Mouse (Mus musculus) neural tube, embryonic 13.5 days (tissue): ENCODE results near the gene Cnksr3. TPM values are rescaled to one million over a fixed set of nuclear protein-coding genes. Genes with fewer than 3 reads are reported as not detected.

Experiments
- ATAC-seq: fragments of 200-750 bp; cut with Nextera tagmentation; 2 replicates; pipeline ENCODE4 v1.8.0; 2017; ENCODE audit warnings: low read depth, mild to moderate bottlenecking, moderate TSS enrichment, moderate library complexity
- H3K27ac ChIP-seq: fragments of 300-500 bp; sonication (generic); replicated peaks from 2 replicates; pipeline ENCODE4 v1.5.1; 2015; ENCODE audit warnings: moderate library complexity, mild to moderate bottlenecking, inconsistent platforms
- H3K27me3 ChIP-seq: fragments of 300-500 bp; sonication (generic); 2 replicates; pipeline ENCODE4 v1.6.1; 2015; ENCODE audit warnings: mild to moderate bottlenecking, inconsistent platforms
- H3K36me3 ChIP-seq: fragments of 300-500 bp; sonication (generic); 2 replicates; pipeline ENCODE4 v1.6.1; 2015; ENCODE audit warnings: mild to moderate bottlenecking, inconsistent platforms
- H3K4me1 ChIP-seq: fragments of 300-500 bp; sonication (generic); replicated peaks from 2 replicates; pipeline ENCODE4 v1.6.1; 2015; ENCODE audit warnings: inconsistent platforms
- H3K4me2 ChIP-seq: fragments of 300-500 bp; sonication (generic); 2 replicates; pipeline ENCODE4 v1.6.1; 2015; ENCODE audit warnings: inconsistent platforms, mild to moderate bottlenecking, moderate library complexity
- H3K4me3 ChIP-seq: fragments of 300-500 bp; sonication (generic); 2 replicates; pipeline ENCODE4 v1.5.1; 2015; ENCODE audit warnings: mild to moderate bottlenecking, inconsistent platforms
- H3K9ac ChIP-seq: fragments of 300-500 bp; sonication (generic); 2 replicates; pipeline ENCODE4 v1.6.1; 2015; ENCODE audit warnings: moderate library complexity, mild to moderate bottlenecking, inconsistent platforms
- H3K9me3 ChIP-seq: fragments of 300-500 bp; sonication (generic); 2 replicates; pipeline ENCODE4 v1.6.1; 2016; ENCODE audit warnings: inconsistent platforms
- WGBS: fragments of 180-500 bp; shearing (Covaris S2); methylation state at CpG from one replicate; pipeline ENCODE4 v1.1.7; 2015; 5-methylcytosine and 5-hydroxymethylcytosine counted together
- polyA plus RNA-seq: library from polyadenylated mRNA; unstranded; fragments of >200 nt; fragmentation: Nextera tagmentation; extraction: Ambion mirVana; gene quantifications from 2 replicates; pipeline ENCODE4 v1.2.1, GENCODE M21; 2015

Cnksr3 gene
- 2.6 and 3.7 TPM in 2 replicates for polyA plus RNA-seq

GRCm38 (mm10) chr10:7211696-7212482 is at the start of gene Cnksr3:
Gene Cnksr3, minus strand, starts transcription at chr10:7212237.
- Histone ChIP-seq H3K4me1 (peaks cover 20% of the 10 kb centered on the region), H3K36me3 (no peaks in the 10 kb centered on the region), H3K9me3 (no peaks in the 10 kb centered on the region), H3K27ac (peak within 1 kb of the TSS; percentile 71), H3K4me2 (peak within 1 kb of the TSS; percentile 98), H3K4me3 (peak within 1 kb of the TSS; percentile 80), H3K9ac (peak within 1 kb of the TSS; percentile 78), H3K27me3 (peaks cover 3% of the 10 kb centered on the region)
- whole genome bisulfite sequencing: under 1% methylated on average over 74 of the region's 74 CpGs
- ATAC-seq: peak; percentile 93

DNA sequence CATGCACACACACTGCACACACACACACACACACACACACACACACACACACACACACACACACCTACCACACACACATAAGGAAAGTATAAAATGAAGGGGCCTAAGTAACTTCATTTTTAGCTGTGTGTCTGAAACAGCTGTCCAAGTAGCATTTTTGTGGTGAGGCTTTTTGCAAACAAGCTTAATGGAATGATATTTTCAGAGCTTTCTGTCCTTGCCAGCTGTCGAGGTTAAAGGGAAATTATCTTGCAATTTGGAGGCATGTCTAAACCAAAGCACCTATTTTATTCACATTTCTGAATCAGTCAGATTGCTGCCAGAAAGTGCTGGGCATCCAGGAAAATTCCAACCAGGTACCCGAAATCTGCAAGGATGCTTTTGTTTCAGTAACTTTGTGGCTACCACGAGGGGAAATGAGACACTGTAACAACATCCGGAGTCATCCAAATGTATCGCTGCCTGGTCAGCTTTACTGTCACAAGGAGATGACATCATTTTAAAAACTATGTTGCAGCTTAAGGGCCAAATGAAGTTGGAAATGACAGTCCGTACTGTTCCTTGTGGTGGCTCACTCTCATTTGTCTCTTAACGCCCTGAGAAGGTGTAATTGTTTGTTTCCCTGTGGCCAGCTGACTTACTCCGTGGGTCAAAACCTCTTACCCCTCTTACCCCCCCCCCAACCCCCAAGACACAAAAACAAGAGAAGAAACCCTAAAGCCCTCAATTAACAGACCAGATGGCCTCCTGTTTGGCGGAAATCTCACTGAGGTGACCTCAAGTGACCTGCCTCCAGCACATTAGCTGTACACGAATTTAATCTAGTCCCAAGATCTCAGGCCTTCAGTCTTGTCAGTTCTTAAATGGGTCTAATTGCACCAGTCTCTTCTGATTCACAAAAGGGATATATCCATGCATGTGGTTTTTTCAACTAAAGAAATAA is 48.4 kb upstream of the Cnksr3 start:
- Histone ChIP-seq H3K27me3 (no peaks in the 10 kb centered on the region), H3K4me2 (no peak overlapping the region), H3K36me3 (no peaks in the 10 kb centered on the region), H3K27ac (no peak overlapping the region), H3K9ac (no peak overlapping the region), H3K9me3 (no peaks in the 10 kb centered on the region), H3K4me3 (no peak overlapping the region), H3K4me1 (peaks cover 4% of the 10 kb centered on the region)
- 55% methylated on average over 10 of the region's 10 CpGs for WGBS
- ATAC-seq: no peak

DNA sequence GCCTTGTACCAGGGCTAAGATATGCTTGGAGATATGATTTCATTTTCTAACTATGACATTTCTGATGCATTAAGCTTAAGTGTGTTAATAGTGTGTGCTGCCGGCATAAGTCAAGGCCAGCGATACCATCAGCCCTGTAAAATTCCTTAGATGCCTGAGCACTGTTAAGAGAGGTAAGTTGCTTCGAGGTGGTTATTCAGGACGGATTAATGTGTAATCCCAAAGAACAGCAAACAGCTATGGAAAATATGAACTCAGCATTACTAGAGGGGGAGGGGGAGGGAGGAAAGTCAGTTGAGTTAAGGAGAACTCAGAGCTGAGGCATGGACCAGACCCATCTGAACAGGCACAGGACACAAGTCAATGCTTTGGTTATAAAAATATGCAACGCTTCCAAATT is 46.6 kb upstream of the Cnksr3 start:
- H3K9me3 ChIP-seq: no peaks in the 10 kb centered on the region
- no peak overlapping the region for H3K9ac ChIP-seq
- no peaks in the 10 kb centered on the region for H3K4me1 ChIP-seq
- no peaks in the 10 kb centered on the region for H3K27me3 ChIP-seq
- ATAC-seq: no peak
- no peak overlapping the region for H3K4me2 ChIP-seq
- H3K27ac ChIP-seq: no peak overlapping the region
- H3K36me3 ChIP-seq: no peaks in the 10 kb centered on the region
- WGBS: 89% methylated on average over 5 of the region's 5 CpGs
- H3K4me3 ChIP-seq: no peak overlapping the region

- no peak overlapping the region for H3K27ac ChIP-seq
- no peak overlapping the region for H3K9ac ChIP-seq
- no peaks in the 10 kb centered on the region for H3K9me3 ChIP-seq
- WGBS: 75% methylated on average over 2 of the region's 2 CpGs
- no peaks in the 10 kb centered on the region for H3K36me3 ChIP-seq
- H3K4me3 ChIP-seq: no peak overlapping the region
- H3K4me2 ChIP-seq: no peak overlapping the region
- no peaks in the 10 kb centered on the region for H3K27me3 ChIP-seq
- no peak for ATAC-seq
- no peaks in the 10 kb centered on the region for H3K4me1 ChIP-seq
These were observed 38.4 kb upstream of the Cnksr3 start for GRCm38 (mm10) chr10:7250455-7250854.

DNA sequence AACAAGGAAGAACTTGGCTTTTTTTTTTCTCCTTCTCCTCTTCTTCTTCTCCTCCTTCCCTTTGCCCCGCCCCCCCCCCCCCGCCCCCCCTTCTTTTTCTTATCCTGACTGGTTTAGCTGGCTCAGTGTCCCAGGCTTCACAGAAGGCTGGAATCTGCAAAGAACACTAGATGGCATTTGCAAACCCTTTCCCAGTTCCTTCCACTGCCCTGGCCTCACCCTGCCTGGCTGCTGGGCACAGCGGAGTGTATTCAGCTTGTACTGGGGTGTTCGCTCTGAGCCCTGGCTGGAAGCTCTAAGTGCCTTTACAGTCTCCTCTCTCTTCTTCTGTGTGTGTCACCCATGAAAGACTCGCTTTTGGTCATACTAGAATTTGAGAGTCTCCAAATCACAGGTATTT is 22.6 kb upstream of the Cnksr3 start:
- Histone ChIP-seq H3K4me1 (no peaks in the 10 kb centered on the region), H3K4me3 (no peak overlapping the region), H3K9ac (no peak overlapping the region), H3K4me2 (no peak overlapping the region), H3K9me3 (no peaks in the 10 kb centered on the region), H3K27me3 (no peaks in the 10 kb centered on the region), H3K36me3 (no peaks in the 10 kb centered on the region), H3K27ac (no peak overlapping the region)
- WGBS: 18% methylated on average over 5 of the region's 5 CpGs
- ATAC-seq: no peak

DNA sequence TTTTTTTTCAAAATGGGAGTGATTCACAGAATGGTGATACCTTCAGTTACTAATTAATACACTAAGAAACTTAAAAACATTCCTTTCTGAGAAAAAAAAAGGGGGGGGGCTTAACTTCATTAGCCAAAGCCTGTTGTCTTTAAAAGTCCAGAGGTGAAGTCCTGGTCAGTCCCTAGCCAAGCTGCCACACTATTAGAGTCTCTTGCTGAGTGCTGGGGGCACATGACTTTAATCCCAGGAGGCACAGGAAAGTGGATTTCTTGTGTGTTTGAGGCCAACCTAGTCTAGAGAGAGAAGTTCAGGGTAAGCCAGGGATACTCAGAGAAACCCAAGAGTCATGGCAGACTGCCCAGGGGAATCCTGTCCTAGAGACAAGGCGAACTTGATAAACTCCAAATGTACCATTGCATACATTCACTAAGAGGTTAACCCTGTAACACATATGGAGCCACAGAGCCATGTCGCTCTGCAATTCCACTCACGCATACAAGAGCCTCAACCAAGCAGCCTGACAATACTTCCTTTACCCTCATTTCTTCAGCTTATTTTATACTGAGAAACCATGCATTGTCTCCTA is 5.6 kb upstream of the Cnksr3 start:
- no peak overlapping the region for H3K27ac ChIP-seq
- no peaks in the 10 kb centered on the region for H3K36me3 ChIP-seq
- no peak for ATAC-seq
- H3K4me3 ChIP-seq: no peak overlapping the region
- no peak overlapping the region for H3K4me2 ChIP-seq
- WGBS: 90% methylated on average over 3 of the region's 3 CpGs
- H3K9me3 ChIP-seq: no peaks in the 10 kb centered on the region
- H3K4me1 ChIP-seq: peaks cover 4% of the 10 kb centered on the region
- H3K27me3 ChIP-seq: peaks cover 3% of the 10 kb centered on the region; the same call in 1 of the 2 replicates
- H3K9ac ChIP-seq: no peak overlapping the region

DNA sequence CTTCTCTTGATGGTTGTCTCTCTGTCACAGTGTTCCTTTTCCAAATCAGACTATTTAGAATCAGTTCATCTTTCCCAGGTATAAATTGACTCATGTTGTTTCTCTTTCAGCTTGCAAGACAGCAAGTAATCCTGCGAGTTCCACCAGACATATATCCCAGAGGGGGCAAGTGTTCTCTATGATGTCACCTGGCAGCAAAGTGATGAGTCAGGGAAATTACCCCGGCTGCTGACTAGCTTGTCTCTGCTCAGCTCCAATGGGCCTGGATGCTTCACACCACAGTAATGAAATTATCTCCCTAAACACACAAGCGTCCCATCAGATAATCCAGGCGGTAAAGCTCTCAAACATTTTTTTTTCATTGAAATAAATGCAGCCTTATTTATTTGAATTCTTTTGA is 2.7 kb upstream of the Cnksr3 start:
- no peak overlapping the region for H3K4me3 ChIP-seq
- WGBS: 77% methylated on average over 4 of the region's 4 CpGs
- no peak overlapping the region for H3K9ac ChIP-seq
- no peak for ATAC-seq
- H3K27me3 ChIP-seq: peaks cover 3% of the 10 kb centered on the region
- no peak overlapping the region for H3K27ac ChIP-seq
- peaks cover 20% of the 10 kb centered on the region for H3K4me1 ChIP-seq
- no peak overlapping the region for H3K4me2 ChIP-seq
- H3K36me3 ChIP-seq: no peaks in the 10 kb centered on the region
- H3K9me3 ChIP-seq: no peaks in the 10 kb centered on the region

DNA sequence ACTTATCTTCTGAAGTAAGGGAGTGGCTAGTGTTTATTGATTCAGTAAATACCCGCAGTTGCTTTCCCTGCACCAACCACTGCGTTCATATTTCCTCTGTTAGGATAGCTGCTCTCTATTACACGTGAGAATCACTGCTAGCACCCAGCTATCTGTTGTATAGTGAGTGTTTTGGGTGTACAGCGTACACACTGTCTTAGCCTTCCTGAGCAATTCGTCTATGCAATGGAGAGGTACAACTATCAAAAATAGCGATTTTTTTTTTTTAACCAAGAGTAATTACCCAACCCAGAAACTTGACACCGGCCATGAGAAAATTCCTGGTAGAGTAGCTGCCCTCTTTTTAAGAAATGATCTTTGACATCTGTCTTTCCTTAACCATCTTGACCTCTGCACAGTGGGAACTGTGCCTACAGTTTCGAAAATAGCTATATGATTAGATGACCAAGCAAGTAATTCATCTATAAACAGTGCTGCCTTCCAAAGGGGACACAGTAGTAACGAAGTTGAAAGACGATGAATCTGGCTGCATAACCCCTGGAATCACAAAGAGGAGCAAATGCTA is 1.1 kb upstream of the Cnksr3 start:
- WGBS: 57% methylated on average over 10 of the region's 10 CpGs
- Histone ChIP-seq H3K27me3 (peaks cover 3% of the 10 kb centered on the region), H3K9ac (peak overlapping the region; percentile 78), H3K27ac (no peak overlapping the region), H3K4me3 (peak overlapping the region; percentile 80), H3K4me1 (peaks cover 20% of the 10 kb centered on the region), H3K9me3 (no peaks in the 10 kb centered on the region), H3K4me2 (peak overlapping the region; percentile 98), H3K36me3 (no peaks in the 10 kb centered on the region)
- ATAC-seq: no peak

GRCm38 (mm10) chr10:7212537-7212936 is 500 bp upstream of the Cnksr3 start:
- 0 out of 2 replicates have a peak, but pooled peaks have one; percentile 7 for ATAC-seq
- WGBS: 27% methylated on average over 10 of the region's 10 CpGs
- H3K4me2 ChIP-seq: peak overlapping the region; percentile 98
- H3K9ac ChIP-seq: peak overlapping the region; percentile 78
- no peak overlapping the region; the same call in none of the 2 replicates for H3K27ac ChIP-seq
- H3K4me1 ChIP-seq: peaks cover 20% of the 10 kb centered on the region
- peaks cover 3% of the 10 kb centered on the region for H3K27me3 ChIP-seq
- no peaks in the 10 kb centered on the region for H3K9me3 ChIP-seq
- H3K4me3 ChIP-seq: peak overlapping the region; percentile 80
- H3K36me3 ChIP-seq: no peaks in the 10 kb centered on the region

DNA sequence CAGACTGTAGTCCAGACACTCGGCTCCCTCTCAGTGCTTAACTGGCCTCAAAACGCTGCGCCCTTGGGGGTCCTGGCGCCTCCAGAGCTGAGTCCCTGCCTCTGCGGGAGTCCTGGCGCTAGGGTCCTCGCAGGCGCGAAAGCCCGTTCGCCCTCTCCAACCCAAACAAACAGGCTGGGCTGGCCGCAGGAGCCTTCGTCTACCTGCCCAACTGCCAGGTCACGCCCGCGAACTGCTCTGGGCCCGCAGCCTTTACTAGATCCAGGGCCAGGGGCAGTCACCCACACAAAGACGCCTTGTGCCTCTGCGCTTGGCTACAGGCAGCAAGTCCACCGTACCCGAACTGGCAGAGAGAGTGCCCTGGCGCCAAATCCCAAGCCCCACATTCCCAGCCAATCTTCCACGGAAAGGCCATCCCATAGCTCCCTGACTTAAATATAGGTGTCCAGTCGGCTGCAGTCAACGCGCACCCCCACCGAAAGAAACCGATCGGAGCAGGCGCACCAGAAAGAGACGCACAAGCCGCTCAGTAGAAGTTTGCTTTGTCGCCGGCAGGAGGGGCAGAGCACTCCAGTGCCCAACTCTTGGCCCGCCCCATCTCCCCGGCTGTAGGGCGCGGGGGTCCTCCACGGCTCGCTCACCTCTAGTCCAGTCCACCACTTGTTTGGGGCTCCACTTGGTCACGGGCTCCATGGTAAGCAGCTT is 894 bp downstream of the Cnksr3 start:
- WGBS: under 1% methylated on average over 41 of the region's 41 CpGs

More for the DNA sequence above, 894 bp downstream of the Cnksr3 start:
- H3K36me3 ChIP-seq: no peaks in the 10 kb centered on the region
- peak overlapping the region; percentile 98 for H3K4me2 ChIP-seq
- H3K4me3 ChIP-seq: peak overlapping the region; percentile 80
- H3K27me3 ChIP-seq: peaks cover 3% of the 10 kb centered on the region
- peaks cover 20% of the 10 kb centered on the region for H3K4me1 ChIP-seq
- peak; percentile 87 for ATAC-seq
- peak overlapping the region; percentile 78 for H3K9ac ChIP-seq
- H3K9me3 ChIP-seq: no peaks in the 10 kb centered on the region
- peak overlapping the region; percentile 71 for H3K27ac ChIP-seq
